Mouse (Mus musculus) urinary bladder, postnatal 0 days (tissue): ENCODE data around the gene Ly9. TPM values are rescaled to one million over a fixed set of nuclear protein-coding genes. Genes with fewer than 3 reads are reported as not detected.

ENCODE experiments used
- microRNA-seq: library from miRNA; unstranded; fragments of <30 nt; microRNA quantifications from one replicate; pipeline ENCODE4, GENCODE M21; 2016
- polyA plus RNA-seq: library from polyadenylated mRNA; unstranded; fragments of >200 nt; fragmentation: Nextera tagmentation; extraction: Ambion mirVana; gene quantifications from 2 replicates; pipeline ENCODE4 v1.2.1, GENCODE M21; 2015

Gene Ly9
- polyA plus RNA-seq = 0.35 and 0.98 TPM in 2 replicates

GRCm38 (mm10) chr1:171607176-171607575 is at the start of gene Ly9:
Gene Ly9 (minus strand): TSS chr1:171607410.

GRCm38 (mm10) chr1:171652734-171653133 is 45.5 kb upstream of the Ly9 start, which contains the start of gene Slamf7:
Gene Slamf7 (minus strand): TSS chr1:171653035.

GRCm38 (mm10) chr1:171558898-171559297 is 48.3 kb downstream of the Ly9 start, which contains the start of gene Cd244a:
Gene Cd244a (plus strand): TSS chr1:171559193.

Small RNA genes within 50 kb of the gene (microRNA-seq; reads per million reads assigned to microRNA genes)
- not detected for gene Mir7683

Other genes starting within 250 kb of the Ly9 start
- gene Klhdc9, start 246.6 kb downstream of the Ly9 start, polyA plus RNA-seq = 1.1 and 1.5 TPM in 2 replicates
- 22.4 and 24.1 TPM in 2 replicates for gene Nectin4, start 237.3 kb downstream of the Ly9 start, polyA plus RNA-seq
- gene Arhgap30, start 218.5 kb downstream of the Ly9 start, polyA plus RNA-seq = 2.1 and 4.7 TPM in 2 replicates
- 32.1 and 33.4 TPM in 2 replicates for gene Usf1, start 196.1 kb downstream of the Ly9 start, polyA plus RNA-seq
- 16.8 and 21.2 TPM in 2 replicates for gene Tstd1, start 188.5 kb downstream of the Ly9 start, polyA plus RNA-seq
- 84.3 and 90.0 TPM in 2 replicates for gene F11r, start 169.9 kb downstream of the Ly9 start, polyA plus RNA-seq
- gene Alyref2, start 103.9 kb downstream of the Ly9 start, polyA plus RNA-seq = 9.6 and 10.3 TPM in 2 replicates
- 0.51 and 0.73 TPM in 2 replicates for gene Itln1, start 72.1 kb downstream of the Ly9 start, polyA plus RNA-seq
- gene Cd244a, start 48.2 kb downstream of the Ly9 start, polyA plus RNA-seq = 0.77 and 3.5 TPM in 2 replicates
- gene Slamf7, start 45.6 kb upstream of the Ly9 start, polyA plus RNA-seq = 0.08 and 0.18 TPM in 2 replicates
- gene Cd48, start 74.6 kb upstream of the Ly9 start, polyA plus RNA-seq = 4.9 and 9.6 TPM in 2 replicates
- gene Slamf1, start 159.7 kb upstream of the Ly9 start, polyA plus RNA-seq = 0.12 and 0.28 TPM in 2 replicates
- 3.2 and 11.5 TPM in 2 replicates for gene Cd84, start 232.3 kb upstream of the Ly9 start, polyA plus RNA-seq